Mouse (Mus musculus) E14TG2a.4 (cell line): Measurements from ENCODE around the gene Macrod2.

Source experiments
- CTCF ChIP-seq: conservative IDR thresholded peaks from 2 replicates; pipeline ENCODE4 v1.5.1; 2014; ENCODE audit warnings: low read length
- POU5F1 ChIP-seq: IDR thresholded peaks from 2 replicates; pipeline ENCODE4 v1.6.1; 2014; ENCODE audit warnings: low read length, borderline replicate concordance

DNA sequence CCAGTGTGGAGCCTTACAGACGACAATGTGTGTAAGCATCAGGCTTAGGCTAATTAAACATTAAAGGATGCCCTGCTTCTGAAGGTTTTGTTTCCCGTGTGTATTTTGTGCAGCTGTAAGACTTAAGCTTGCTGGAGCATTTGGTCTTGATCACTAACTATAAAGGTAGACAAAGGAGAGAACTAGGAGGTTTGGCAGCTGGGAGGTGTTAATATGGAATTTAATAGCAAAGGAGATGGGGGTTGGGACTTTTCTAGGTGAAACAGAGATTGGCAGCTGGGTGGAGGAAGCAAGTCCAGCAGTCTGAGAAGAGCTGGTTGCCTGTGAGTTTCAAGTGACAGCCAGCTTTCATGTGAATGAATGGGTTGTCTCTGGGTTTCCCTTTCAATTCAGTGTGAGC lies 310.2 kb downstream of the Macrod2 start:
- TF ChIP-seq CTCF (no peak), POU5F1 (no peak)
